Mouse (Mus musculus) midbrain, embryonic 11.5 days (tissue): ENCODE results near the gene Slc39a7. TPM values are rescaled to one million over a fixed set of nuclear protein-coding genes. Genes with fewer than 3 reads are reported as not detected.

Source experiments
- ATAC-seq: fragments of 200-750 bp; cut with Nextera tagmentation; 2 replicates; pipeline ENCODE4 v1.8.0; 2017; ENCODE audit warnings: moderate TSS enrichment, moderate library complexity; ENCODE audit not compliant: low FRiP score
- DNase-seq: peaks from one replicate; pipeline ENCODE4 v3.0.0; 2015; ENCODE audit warnings: low spot score; ENCODE audit errors: missing footprints
- H3K27ac ChIP-seq: fragments of 300-500 bp; sonication (generic); 2 replicates; pipeline ENCODE4 v1.5.1; 2014; ENCODE audit warnings: low read depth, low read length
- H3K27me3 ChIP-seq: fragments of 300-500 bp; sonication (generic); 2 replicates; pipeline ENCODE4 v1.6.1; 2014; ENCODE audit warnings: mild to moderate bottlenecking, low read length, moderate library complexity, mixed read lengths; ENCODE audit not compliant: control insufficient read depth, insufficient read depth
- H3K36me3 ChIP-seq: fragments of 300-500 bp; sonication (generic); 2 replicates; pipeline ENCODE4 v1.6.1; 2014; ENCODE audit warnings: mild to moderate bottlenecking, low read length, moderate library complexity, mixed read lengths; ENCODE audit not compliant: control insufficient read depth, insufficient read depth
- H3K4me1 ChIP-seq: fragments of 300-500 bp; sonication (generic); 2 replicates; pipeline ENCODE4 v1.6.1; 2014; ENCODE audit warnings: low read length; ENCODE audit not compliant: control insufficient read depth, insufficient read depth
- H3K4me2 ChIP-seq: fragments of 300-500 bp; sonication (generic); 2 replicates; pipeline ENCODE4 v1.6.1; 2014; ENCODE audit warnings: mild to moderate bottlenecking, moderate library complexity
- H3K4me3 ChIP-seq: fragments of 300-500 bp; sonication (generic); 2 replicates; pipeline ENCODE4 v1.5.1; 2014; ENCODE audit warnings: low read depth, low read length
- H3K9ac ChIP-seq: fragments of 300-500 bp; sonication (generic); 2 replicates; pipeline ENCODE4 v1.6.1; 2014; ENCODE audit warnings: low read length
- H3K9me3 ChIP-seq: fragments of 300-500 bp; sonication (generic); 2 replicates; pipeline ENCODE4 v1.6.1; 2016; ENCODE audit warnings: low read length; ENCODE audit not compliant: control insufficient read depth
- WGBS: fragments of 180-500 bp; shearing (Covaris S2); extraction: QIAGEN DNeasy Blood & Tissue Kit; methylation state at CpG from one replicate; pipeline ENCODE4 v1.1.7; 2014; 5-methylcytosine and 5-hydroxymethylcytosine counted together
- microRNA counts: library from miRNA; unstranded; fragments of <30 nt; microRNA quantifications from one replicate; lab custom pipeline; 2015
- microRNA-seq: library from miRNA; unstranded; fragments of <30 nt; microRNA quantifications from one replicate; pipeline ENCODE4, GENCODE M21; 2017
- polyA plus RNA-seq: library from polyadenylated mRNA; unstranded; fragments of >200 nt; fragmentation: Nextera tagmentation; extraction: Ambion mirVana; gene quantifications from 2 replicates; pipeline ENCODE4 v1.2.1, GENCODE M21; 2014

The Slc39a7 gene
- polyA plus RNA-seq, 1 experiment from 2014 or later = 97.4 TPM

DNA sequence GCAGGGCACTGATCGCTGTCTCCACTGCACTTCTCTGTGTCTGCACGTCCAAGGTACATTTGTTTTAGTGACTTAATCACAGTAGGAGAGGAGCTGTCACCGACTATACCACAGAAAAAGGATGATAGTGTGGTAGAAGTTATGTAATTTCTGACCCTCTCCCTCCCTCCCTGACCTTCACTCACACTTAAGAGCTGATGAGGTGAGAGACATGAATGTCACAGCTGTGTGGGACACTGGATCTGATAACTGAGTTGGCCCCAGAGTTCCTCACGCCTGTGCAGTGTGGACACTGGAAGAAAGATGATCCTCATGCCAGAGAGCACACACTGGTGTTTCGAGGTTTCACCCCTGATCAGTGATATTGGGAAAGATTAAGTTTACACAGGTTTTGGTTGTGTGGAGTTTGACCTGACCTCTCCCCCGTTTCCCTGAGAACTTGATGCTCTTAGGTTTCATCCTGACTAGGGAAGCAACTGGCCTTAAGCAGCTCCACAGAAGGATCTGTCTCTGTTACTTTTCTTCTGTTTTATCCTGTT, 51.9 kb downstream of the Slc39a7 start:
- Histone ChIP-seq H3K4me2 (no peak overlapping the region), H3K4me1 (peaks cover 7% of the 10 kb centered on the region), H3K36me3 (no peaks in the 10 kb centered on the region), H3K9me3 (no peaks in the 10 kb centered on the region), H3K4me3 (no peak overlapping the region), H3K9ac (no peak overlapping the region), H3K27me3 (peaks cover 29% of the 10 kb centered on the region), H3K27ac (no peak overlapping the region)
- no peak for ATAC-seq
- no peak for DNase-seq
- WGBS = 79% methylated on average over 6 of the region's 6 CpGs

DNA sequence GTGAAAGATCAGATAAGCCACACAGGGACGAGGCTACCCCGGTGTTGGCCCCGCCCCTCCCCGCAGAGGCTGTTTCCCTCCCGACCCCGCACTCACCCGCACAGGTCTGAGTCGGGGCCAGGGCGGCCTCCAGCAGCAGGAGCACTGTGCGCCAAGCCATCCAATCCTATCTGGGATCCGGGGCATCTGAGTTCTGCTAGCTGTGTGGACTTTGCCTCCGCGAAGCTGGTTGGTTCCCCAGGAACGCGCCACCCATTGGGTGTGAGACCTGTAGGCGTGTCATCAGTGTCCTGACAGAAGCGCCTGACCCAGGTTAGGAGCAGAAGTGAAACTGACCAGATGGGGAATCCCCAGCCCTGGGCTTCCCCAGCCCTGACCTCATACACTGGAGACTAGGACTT, 52.9 kb downstream of the Slc39a7 start:
- no peak overlapping the region for H3K27ac ChIP-seq
- no peaks in the 10 kb centered on the region for H3K36me3 ChIP-seq
- no peaks in the 10 kb centered on the region for H3K9me3 ChIP-seq
- peak overlapping the region; percentile 44 for H3K4me2 ChIP-seq
- H3K4me3 ChIP-seq = peak overlapping the region; percentile 30
- peaks cover 7% of the 10 kb centered on the region for H3K4me1 ChIP-seq
- H3K9ac ChIP-seq = peak overlapping the region; percentile 24; the same call in 1 of the 2 replicates
- DNase-seq (peak; percentile 89), ATAC-seq (no peak)
- peaks cover 29% of the 10 kb centered on the region for H3K27me3 ChIP-seq
- under 1% methylated on average over 17 of the region's 17 CpGs for WGBS

MicroRNAs within 50 kb of the gene (microRNA counts, 519-probe panel; counts per million panel counts)
- 4,450 counts per million, percentile 40 among the panel's probes with 10 or more counts for microRNA mmu-miR-219 (lab: Ali Mortazavi, UCI)

Small RNA genes within 50 kb of the gene (microRNA-seq; reads per million reads assigned to microRNA genes)
- gene Mir219a-1 (4.9 reads per million, percentile 23 among the genes with 10 or more reads in this experiment), gene Mir219c (not detected)

Other genes with a start within 250 kb of the Slc39a7 start
- gene Angptl4, start 249.9 kb downstream of the Slc39a7 start, polyA plus RNA-seq = 20.6 and 21.4 TPM in 2 replicates
- 18.3 and 23.9 TPM in 2 replicates for gene Kank3, start 221.2 kb downstream of the Slc39a7 start, polyA plus RNA-seq
- gene Rps28, start 207.1 kb downstream of the Slc39a7 start, polyA plus RNA-seq = 748 and 845 TPM in 2 replicates
- gene Ndufa7, start 207.1 kb downstream of the Slc39a7 start, polyA plus RNA-seq = 408 and 456 TPM in 2 replicates
- gene Cd320, start 188.6 kb downstream of the Slc39a7 start, polyA plus RNA-seq = 67.5 and 70.5 TPM in 2 replicates
- not detected in 2 replicates for gene Gm7029, start 157.8 kb downstream of the Slc39a7 start, polyA plus RNA-seq
- gene Kifc1, start 141.0 kb downstream of the Slc39a7 start, polyA plus RNA-seq = 8.1 and 11.4 TPM in 2 replicates
- gene Platr17, start 126.5 kb downstream of the Slc39a7 start, polyA plus RNA-seq = 0.22 TPM in 1 of 2 replicates, not detected in the other
- 59.5 and 60.4 TPM in 2 replicates for gene Daxx, start 122.3 kb downstream of the Slc39a7 start, polyA plus RNA-seq
- gene Tapbp, start 115.8 kb downstream of the Slc39a7 start, polyA plus RNA-seq = 13.6 and 14.8 TPM in 2 replicates
- 8.0 and 9.4 TPM in 2 replicates for gene Zbtb22, start 115.8 kb downstream of the Slc39a7 start, polyA plus RNA-seq
- 29.3 and 33.6 TPM in 2 replicates for gene Rgl2, start 102.1 kb downstream of the Slc39a7 start, polyA plus RNA-seq
- 206 and 208 TPM in 2 replicates for gene Pfdn6, start 91.3 kb downstream of the Slc39a7 start, polyA plus RNA-seq
- 27.4 and 28.9 TPM in 2 replicates for gene Wdr46, start 91.0 kb downstream of the Slc39a7 start, polyA plus RNA-seq
- 3.4 and 4.2 TPM in 2 replicates for gene B3galt4, start 80.2 kb downstream of the Slc39a7 start, polyA plus RNA-seq
- 36.3 and 36.5 TPM in 2 replicates for gene Vps52, start 75.9 kb downstream of the Slc39a7 start, polyA plus RNA-seq
- gene Rps18, start 75.7 kb downstream of the Slc39a7 start, polyA plus RNA-seq = 1,159 and 1,302 TPM in 2 replicates
- 30.0 and 37.2 TPM in 2 replicates for gene H2-K1, start 31.3 kb downstream of the Slc39a7 start, polyA plus RNA-seq
- gene Ring1, start 7.0 kb downstream of the Slc39a7 start, polyA plus RNA-seq = 5.5 and 7.1 TPM in 2 replicates
- 95.4 and 99.0 TPM in 2 replicates for gene H2-Ke6, start 3.6 kb downstream of the Slc39a7 start, polyA plus RNA-seq
- gene Rxrb, start 130 bp upstream of the Slc39a7 start, polyA plus RNA-seq = 17.2 and 17.9 TPM in 2 replicates
- 0.52 and 1.4 TPM in 2 replicates for gene Col11a2, start 7.8 kb upstream of the Slc39a7 start, polyA plus RNA-seq
- 0.19 and 0.33 TPM in 2 replicates for gene H2-Oa, start 60.7 kb upstream of the Slc39a7 start, polyA plus RNA-seq
- gene H2-DMa, start 87.9 kb upstream of the Slc39a7 start, polyA plus RNA-seq = 8.0 and 9.5 TPM in 2 replicates
- gene Brd2, start 91.0 kb upstream of the Slc39a7 start, polyA plus RNA-seq = 98.7 and 99.2 TPM in 2 replicates
- not detected in 2 replicates for gene H2-DMb2, start 111.6 kb upstream of the Slc39a7 start, polyA plus RNA-seq
- gene H2-DMb1, start 121.4 kb upstream of the Slc39a7 start, polyA plus RNA-seq = 0.25 and 0.38 TPM in 2 replicates
- gene Tap1, start 155.9 kb upstream of the Slc39a7 start, polyA plus RNA-seq = 0.77 and 1.7 TPM in 2 replicates
- 1.0 and 1.3 TPM in 2 replicates for gene Psmb9, start 156.1 kb upstream of the Slc39a7 start, polyA plus RNA-seq
- 1.8 and 2.1 TPM in 2 replicates for gene Psmb8, start 166.0 kb upstream of the Slc39a7 start, polyA plus RNA-seq
- gene Tap2, start 171.8 kb upstream of the Slc39a7 start, polyA plus RNA-seq = 0.27 and 0.63 TPM in 2 replicates
- not detected in 2 replicates for gene H2-Ob, start 207.2 kb upstream of the Slc39a7 start, polyA plus RNA-seq
- gene H2-Ab1, start 226.0 kb upstream of the Slc39a7 start, polyA plus RNA-seq = 4.3 and 4.7 TPM in 2 replicates